Mouse (Mus musculus) intestine, embryonic 15.5 days (tissue): Measurements from ENCODE around the gene Hist1h3a. TPM values are rescaled to one million over a fixed set of nuclear protein-coding genes. Genes with fewer than 3 reads are reported as not detected.
A peak's percentile ranks its signal among the peaks of the same experiment; 100 is the strongest.

ENCODE experiments used
- ATAC-seq: fragments of 200-750 bp; cut with Nextera tagmentation; 2 replicates; pipeline ENCODE4 v1.8.0; 2017; ENCODE audit warnings: moderate TSS enrichment, moderate library complexity
- H3K27ac ChIP-seq: fragments of 300-500 bp; sonication (generic); 2 replicates; pipeline ENCODE4 v1.5.1; 2015; ENCODE audit warnings: mild to moderate bottlenecking, inconsistent platforms
- H3K27me3 ChIP-seq: fragments of 300-500 bp; sonication (generic); replicated peaks from 2 replicates; pipeline ENCODE4 v1.6.1; 2015; ENCODE audit warnings: inconsistent platforms
- H3K36me3 ChIP-seq: fragments of 300-500 bp; sonication (generic); 2 replicates; pipeline ENCODE4 v1.6.1; 2015; ENCODE audit warnings: inconsistent platforms
- H3K4me1 ChIP-seq: fragments of 300-500 bp; sonication (generic); replicated peaks from 2 replicates; pipeline ENCODE4 v1.6.1; 2015; ENCODE audit warnings: inconsistent platforms
- H3K4me2 ChIP-seq: fragments of 300-500 bp; sonication (generic); replicated peaks from 2 replicates; pipeline ENCODE4 v1.6.1; 2015; ENCODE audit warnings: mild to moderate bottlenecking, inconsistent platforms
- H3K4me3 ChIP-seq: fragments of 300-500 bp; sonication (generic); replicated peaks from 2 replicates; pipeline ENCODE4 v1.5.1; 2015; ENCODE audit warnings: inconsistent platforms
- H3K9ac ChIP-seq: fragments of 300-500 bp; sonication (generic); 2 replicates; pipeline ENCODE4 v1.6.1; 2015; ENCODE audit warnings: inconsistent platforms
- H3K9me3 ChIP-seq: fragments of 300-500 bp; sonication (generic); 2 replicates; pipeline ENCODE4 v1.6.1; 2016; ENCODE audit warnings: inconsistent platforms
- WGBS: fragments of 180-500 bp; shearing (Covaris S2); methylation state at CpG from one replicate; pipeline ENCODE4 v1.1.7; 2015; 5-methylcytosine and 5-hydroxymethylcytosine counted together
- polyA plus RNA-seq: library from polyadenylated mRNA; unstranded; fragments of >200 nt; fragmentation: Nextera tagmentation; extraction: Ambion mirVana; gene quantifications from 2 replicates; pipeline ENCODE4 v1.2.1, GENCODE M21; 2015

The Hist1h3a gene
- polyA plus RNA-seq, 1 experiment from 2014 or later, result 6.4 TPM

GRCm38 (mm10) chr13:23764324-23765171 lies 2.4 kb upstream of the Hist1h3a start:
- ATAC-seq, result no peak
- WGBS, result 36% methylated on average over 12 of the region's 12 CpGs

DNA sequence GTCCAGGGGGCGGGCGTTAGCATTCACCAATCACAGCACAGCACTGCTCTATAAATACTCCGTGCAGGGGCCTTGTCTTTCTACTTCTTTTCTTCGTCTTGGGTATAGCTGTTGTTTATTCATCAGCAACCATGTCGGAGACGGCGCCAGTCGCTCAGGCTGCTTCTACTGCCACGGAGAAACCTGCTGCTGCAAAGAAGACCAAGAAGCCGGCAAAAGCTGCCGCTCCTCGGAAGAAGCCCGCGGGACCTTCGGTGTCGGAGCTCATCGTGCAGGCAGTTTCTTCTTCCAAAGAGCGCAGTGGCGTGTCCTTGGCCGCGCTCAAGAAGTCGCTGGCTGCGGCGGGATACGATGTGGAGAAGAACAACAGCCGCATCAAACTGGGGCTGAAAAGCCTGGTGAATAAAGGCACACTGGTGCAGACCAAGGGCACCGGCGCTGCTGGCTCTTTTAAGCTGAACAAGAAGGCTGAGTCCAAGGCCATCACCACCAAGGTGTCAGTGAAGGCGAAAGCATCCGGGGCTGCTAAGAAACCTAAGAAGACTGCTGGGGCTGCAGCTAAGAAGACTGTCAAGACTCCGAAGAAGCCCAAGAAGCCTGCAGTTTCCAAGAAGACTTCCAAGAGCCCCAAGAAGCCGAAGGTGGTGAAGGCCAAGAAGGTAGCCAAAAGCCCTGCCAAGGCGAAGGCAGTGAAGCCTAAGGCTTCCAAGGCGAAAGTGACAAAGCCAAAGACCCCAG lies 1.6 kb upstream of the Hist1h3a start, which contains the start of gene Hist1h1a:
Gene Hist1h1a, plus strand, starts transcription at position 81 of the 738 bp plus-strand sequence.
- H3K4me3 ChIP-seq, result peak within 1 kb of the TSS; percentile 50
- H3K4me2 ChIP-seq, result peak within 1 kb of the TSS; percentile 86
- ATAC-seq, result peak; percentile 76
- no peaks in the 10 kb centered on the region for H3K36me3 ChIP-seq
- peaks cover 12% of the 10 kb centered on the region for H3K4me1 ChIP-seq
- no peaks in the 10 kb centered on the region for H3K27me3 ChIP-seq
- 4% methylated on average over 34 of the region's 34 CpGs for WGBS
- H3K9ac ChIP-seq, result peak within 1 kb of the TSS; percentile 73
- H3K9me3 ChIP-seq, result no peaks in the 10 kb centered on the region
- H3K27ac ChIP-seq, result peak within 1 kb of the TSS; percentile 97

More at GRCm38 (mm10) chr13:23764324-23765171, 2.4 kb upstream of the Hist1h3a start:
- peak overlapping the region; percentile 97 for H3K27ac ChIP-seq
- H3K4me3 ChIP-seq, result peak overlapping the region; percentile 50
- peak overlapping the region; percentile 86 for H3K4me2 ChIP-seq
- H3K4me1 ChIP-seq, result peaks cover 12% of the 10 kb centered on the region
- no peaks in the 10 kb centered on the region for H3K36me3 ChIP-seq
- H3K9me3 ChIP-seq, result no peaks in the 10 kb centered on the region
- peak overlapping the region; percentile 73 for H3K9ac ChIP-seq
- H3K27me3 ChIP-seq, result no peaks in the 10 kb centered on the region

DNA sequence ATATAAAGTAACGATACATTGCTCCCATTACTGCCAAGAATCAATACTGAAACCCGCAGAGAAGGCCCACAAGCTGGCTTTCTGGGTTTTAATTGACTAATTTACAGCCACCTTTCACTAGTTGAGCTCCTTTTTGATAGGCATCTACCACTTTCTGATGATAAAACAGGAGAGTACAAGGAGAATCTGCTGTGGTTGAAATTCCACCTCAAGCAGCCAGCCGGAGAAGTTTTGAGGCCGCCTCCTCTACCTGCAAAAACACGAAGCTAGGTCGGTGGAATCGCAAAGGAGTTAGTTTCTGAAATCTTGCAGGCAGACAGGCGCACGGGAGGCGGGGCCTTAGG lies 1.0 kb upstream of the Hist1h3a start:
- Histone ChIP-seq H3K9me3 (no peaks in the 10 kb centered on the region), H3K4me2 (peak overlapping the region; percentile 86), H3K4me3 (peak overlapping the region; percentile 50), H3K9ac (peak overlapping the region; percentile 47), H3K4me1 (peaks cover 12% of the 10 kb centered on the region), H3K27ac (peak overlapping the region; percentile 97), H3K36me3 (no peaks in the 10 kb centered on the region), H3K27me3 (no peaks in the 10 kb centered on the region)
- no peak for ATAC-seq
- 0% methylated on average over 10 of the region's 10 CpGs for WGBS

DNA sequence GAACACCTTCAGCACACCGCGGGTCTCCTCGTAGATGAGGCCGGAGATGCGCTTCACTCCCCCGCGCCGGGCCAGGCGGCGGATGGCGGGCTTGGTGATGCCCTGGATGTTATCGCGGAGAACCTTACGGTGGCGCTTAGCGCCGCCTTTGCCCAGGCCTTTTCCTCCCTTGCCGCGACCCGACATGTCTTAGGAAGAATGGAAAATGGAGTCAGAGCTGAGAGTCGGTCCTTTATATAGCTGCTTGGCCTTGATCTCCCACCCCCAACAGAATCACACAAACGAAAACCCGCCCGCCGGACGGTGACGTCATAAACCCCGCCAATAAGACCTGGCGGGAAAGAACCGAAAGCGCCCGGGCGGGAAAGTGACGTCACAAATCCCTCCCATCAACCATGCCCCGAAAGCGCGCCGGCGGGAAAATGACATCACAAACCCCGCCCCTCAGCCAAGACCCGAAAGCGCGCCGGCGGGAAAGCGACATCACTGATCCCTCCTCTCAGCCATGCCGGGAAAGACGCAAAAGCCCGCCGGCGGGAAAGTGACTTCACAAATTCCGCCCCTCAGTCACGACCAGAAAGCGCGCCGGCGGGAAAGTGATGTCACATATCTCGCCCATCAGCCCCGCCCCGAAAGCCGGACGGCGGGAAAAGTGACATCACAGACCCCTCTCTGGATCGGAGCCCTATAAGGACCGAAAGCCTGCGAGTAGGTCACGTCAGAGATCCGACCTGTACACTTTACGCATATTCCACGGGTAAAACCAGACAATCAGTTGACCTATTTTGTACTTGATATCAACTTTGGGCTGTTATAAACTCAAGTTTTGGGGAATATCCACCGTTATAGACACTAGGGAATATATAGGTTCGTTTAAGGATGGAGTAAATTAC lies 968 bp downstream of the Hist1h3a start, which contains the start of gene Hist1h4a:
Gene Hist1h4a, minus strand, starts transcription at position 259 of the 893 bp plus-strand sequence.
- peak; percentile 77 for ATAC-seq
- H3K4me3 ChIP-seq, result peak within 1 kb of the TSS; percentile 42
- under 1% methylated on average over 67 of the region's 72 CpGs for WGBS

GRCm38 (mm10) chr13:23760240-23760971 lies 1.8 kb downstream of the Hist1h3a start:
- 2% methylated on average over 22 of the region's 27 CpGs for WGBS
- H3K27me3 ChIP-seq, result no peaks in the 10 kb centered on the region
- peak overlapping the region; percentile 44 for H3K9ac ChIP-seq
- H3K4me2 ChIP-seq, result peak overlapping the region; percentile 86
- no peaks in the 10 kb centered on the region for H3K36me3 ChIP-seq
- ATAC-seq, result no peak
- H3K9me3 ChIP-seq, result no peaks in the 10 kb centered on the region
- peak overlapping the region; percentile 84 for H3K27ac ChIP-seq
- peak overlapping the region; percentile 42 for H3K4me3 ChIP-seq
- H3K4me1 ChIP-seq, result peaks cover 12% of the 10 kb centered on the region

More for the DNA sequence above, 968 bp downstream of the Hist1h3a start, which contains the start of gene Hist1h4a:
- Histone ChIP-seq H3K27ac (peak within 1 kb of the TSS; percentile 97), H3K4me1 (peaks cover 12% of the 10 kb centered on the region), H3K9ac (peak within 1 kb of the TSS; percentile 47), H3K36me3 (no peaks in the 10 kb centered on the region), H3K4me2 (peak within 1 kb of the TSS; percentile 86), H3K9me3 (no peaks in the 10 kb centered on the region), H3K27me3 (no peaks in the 10 kb centered on the region)

GRCm38 (mm10) chr13:23759916-23760239 lies 2.3 kb downstream of the Hist1h3a start:
- H3K4me2 ChIP-seq, result peak overlapping the region; percentile 86
- no peaks in the 10 kb centered on the region for H3K36me3 ChIP-seq
- peaks cover 12% of the 10 kb centered on the region for H3K4me1 ChIP-seq
- H3K9me3 ChIP-seq, result no peaks in the 10 kb centered on the region
- WGBS, result 82% methylated on average over 1 of the region's 1 CpGs
- H3K9ac ChIP-seq, result peak overlapping the region; percentile 44; the same call in 1 of the 2 replicates
- no peaks in the 10 kb centered on the region for H3K27me3 ChIP-seq
- peak overlapping the region; percentile 84 for H3K27ac ChIP-seq
- no peak for ATAC-seq
- peak overlapping the region; percentile 42; the same call in 1 of the 2 replicates for H3K4me3 ChIP-seq

GRCm38 (mm10) chr13:23759251-23759771 lies 2.9 kb downstream of the Hist1h3a start:
- Histone ChIP-seq H3K27ac (no peak overlapping the region), H3K4me1 (peaks cover 9% of the 10 kb centered on the region), H3K9ac (no peak overlapping the region), H3K27me3 (no peaks in the 10 kb centered on the region), H3K4me3 (no peak overlapping the region), H3K36me3 (no peaks in the 10 kb centered on the region), H3K4me2 (no peak overlapping the region), H3K9me3 (no peaks in the 10 kb centered on the region)
- WGBS, result 70% methylated on average over 3 of the region's 3 CpGs
- ATAC-seq, result no peak

- WGBS, result 36% methylated on average over 3 of the region's 3 CpGs
- Histone ChIP-seq H3K4me1 (0 out of 2 replicates have a peak, but pooled peaks cover 6% of the 10 kb centered on the region), H3K9me3 (no peaks in the 10 kb centered on the region), H3K9ac (no peak overlapping the region), H3K4me2 (no peak overlapping the region), H3K27ac (no peak overlapping the region), H3K27me3 (no peaks in the 10 kb centered on the region), H3K36me3 (no peaks in the 10 kb centered on the region), H3K4me3 (no peak overlapping the region)
- no peak for ATAC-seq
These were observed 4.3 kb downstream of the Hist1h3a start for GRCm38 (mm10) chr13:23757921-23758320.

GRCm38 (mm10) chr13:23757211-23757773 lies 4.9 kb downstream of the Hist1h3a start:
- under 1% methylated on average over 18 of the region's 23 CpGs for WGBS
- Histone ChIP-seq H3K4me1 (0 out of 2 replicates have a peak, but pooled peaks cover 6% of the 10 kb centered on the region), H3K27ac (peak overlapping the region; percentile 91), H3K36me3 (no peaks in the 10 kb centered on the region), H3K9me3 (no peaks in the 10 kb centered on the region), H3K9ac (peak overlapping the region; percentile 53), H3K4me2 (peak overlapping the region; percentile 71), H3K4me3 (peak overlapping the region; percentile 38), H3K27me3 (no peaks in the 10 kb centered on the region)
- peak; percentile 3; the same call in 1 of the 2 replicates for ATAC-seq

DNA sequence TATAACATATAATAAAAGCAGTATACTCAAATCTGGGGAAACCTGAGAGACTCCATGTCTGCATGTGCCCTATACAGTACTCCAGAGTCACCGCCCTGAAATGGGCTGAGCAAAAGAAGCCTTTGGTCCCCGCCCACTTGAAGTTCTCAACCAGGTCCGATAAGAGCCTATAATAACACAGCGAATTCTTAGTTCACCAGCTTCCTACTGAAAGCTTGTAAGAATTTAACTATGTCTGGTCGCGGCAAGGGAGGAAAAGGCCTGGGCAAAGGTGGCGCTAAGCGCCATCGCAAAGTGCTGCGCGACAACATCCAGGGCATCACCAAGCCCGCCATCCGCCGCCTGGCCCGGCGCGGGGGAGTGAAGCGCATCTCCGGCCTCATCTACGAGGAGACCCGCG lies 5.4 kb downstream of the Hist1h3a start, which contains the start of gene Hist1h4b:
Gene Hist1h4b, plus strand, starts transcription at position 224 of the 400 bp plus-strand sequence.
- Histone ChIP-seq H3K27me3 (no peaks in the 10 kb centered on the region), H3K36me3 (no peaks in the 10 kb centered on the region), H3K9me3 (no peaks in the 10 kb centered on the region), H3K4me3 (peak within 1 kb of the TSS; percentile 38), H3K9ac (peak within 1 kb of the TSS; percentile 53), H3K27ac (peak within 1 kb of the TSS; percentile 91), H3K4me2 (peak within 1 kb of the TSS; percentile 71), H3K4me1 (0 out of 2 replicates have a peak, but pooled peaks cover 6% of the 10 kb centered on the region)
- 0% methylated on average over 20 of the region's 22 CpGs for WGBS
- ATAC-seq, result peak; percentile 79
